Mouse (Mus musculus) cerebellum, postnatal 25 days (tissue): ENCODE data around the gene Rbm24.

Experiments
- DNase-seq, 2 experiments: peaks; one replicate each; pipeline ENCODE4 v3.0.0; 2021; ENCODE audit warnings: mixed read lengths in 2 of 2

Gene Rbm24

GRCm38 (mm10) chr13:46418141-46418601 lies at the start of gene Rbm24:
Rbm24 (plus strand) TSS chr13:46418434.
- peak; percentile 35 to 55 for DNase-seq

- no peak for DNase-seq
Observed at GRCm38 (mm10) chr13:46372884-46373283, 45.4 kb upstream of the Rbm24 start.

GRCm38 (mm10) chr13:46375371-46375770 lies 42.9 kb upstream of the Rbm24 start:
- DNase-seq: no peak

- DNase-seq: no peak
Observed at GRCm38 (mm10) chr13:46387396-46387795, 30.8 kb upstream of the Rbm24 start.

GRCm38 (mm10) chr13:46391654-46392053 lies 26.6 kb upstream of the Rbm24 start:
- no peak for DNase-seq

- no peak for DNase-seq
Observed at GRCm38 (mm10) chr13:46392893-46393292, 25.3 kb upstream of the Rbm24 start.

GRCm38 (mm10) chr13:46393936-46394335 lies 24.3 kb upstream of the Rbm24 start:
- DNase-seq: peak in 1 of 2 experiments; percentile 40

GRCm38 (mm10) chr13:46397235-46397634 lies 21.0 kb upstream of the Rbm24 start:
- DNase-seq: no peak

GRCm38 (mm10) chr13:46407151-46407550 lies 11.1 kb upstream of the Rbm24 start:
- no peak for DNase-seq

GRCm38 (mm10) chr13:46412247-46412646 lies 6.0 kb upstream of the Rbm24 start:
- DNase-seq: no peak

- DNase-seq: peak; percentile 23 to 27
Observed at GRCm38 (mm10) chr13:46413588-46413987, 4.6 kb upstream of the Rbm24 start.

- peak; percentile 18 to 24 for DNase-seq
Observed at GRCm38 (mm10) chr13:46414050-46414449, 4.2 kb upstream of the Rbm24 start.

GRCm38 (mm10) chr13:46416021-46416420 lies 2.2 kb upstream of the Rbm24 start:
- no peak for DNase-seq

- DNase-seq: no peak
Observed at GRCm38 (mm10) chr13:46417594-46417993, 640 bp upstream of the Rbm24 start.

GRCm38 (mm10) chr13:46418731-46419545 lies 704 bp downstream of the Rbm24 start:
- DNase-seq: peak; percentile 63 to 64

GRCm38 (mm10) chr13:46419648-46420047 lies 1.4 kb downstream of the Rbm24 start:
- DNase-seq: peak in 1 of 2 experiments; percentile 17

GRCm38 (mm10) chr13:46420095-46420494 lies 1.9 kb downstream of the Rbm24 start:
- peak in 1 of 2 experiments; percentile 14 for DNase-seq

- no peak for DNase-seq
Observed at GRCm38 (mm10) chr13:46423805-46424204, 5.6 kb downstream of the Rbm24 start.

GRCm38 (mm10) chr13:46424376-46424775 lies 6.1 kb downstream of the Rbm24 start:
- DNase-seq: no peak

- no peak for DNase-seq
Observed at GRCm38 (mm10) chr13:46426651-46427269, 8.5 kb downstream of the Rbm24 start.

- DNase-seq: no peak
Observed at GRCm38 (mm10) chr13:46428964-46429363, 10.7 kb downstream of the Rbm24 start.

GRCm38 (mm10) chr13:46429866-46430265 lies 11.6 kb downstream of the Rbm24 start:
- DNase-seq: no peak

GRCm38 (mm10) chr13:46433880-46434560 lies 15.8 kb downstream of the Rbm24 start:
- DNase-seq: no peak
